14 mouse cellular contexts compared by ENCODE assay signal in genomic region chr3:52390766-52391665, GRCm38 (mm10).
DNase-seq lines count a peak whose midpoint lies in the region; TF ChIP-seq lines count a peak whose summit lies in the region.
"Had no signal": no experiment of that assay in that cellular context is flagged by ENCODE, and none has a peak within 500 bp of the region (broad histone marks: within the 10 kb centered on the region; RNA-seq: fewer than 3 reads in every experiment).

No protein-coding gene starts in this region.

- H3K27ac ChIP-seq in thymus, adult 2 months (ENCODE audit: control insufficient read depth, insufficient read depth, low read length), result no peak overlapping the region
- 0 out of 2 replicates have a peak overlapping the region, but pooled peaks have one; percentile 33 for H3K27ac ChIP-seq in brown adipose tissue, adult 24 weeks (replicated peaks; ENCODE audit: low read depth, low read length)
- H3K27ac ChIP-seq: forebrain, embryonic 15.5 days; heart, adult 2 months; hindbrain, embryonic 14.5 days; left cerebral cortex, adult 2 months; midbrain, embryonic 10.5 days had no signal

- 53% methylated on average over 17 of the region's 17 CpGs for WGBS in thymus, adult 2 months

- no peaks in the 10 kb centered on the region for H3K27me3 ChIP-seq in thymus, adult 2 months (ENCODE audit: control insufficient read depth, insufficient read depth, low read length)
- H3K27me3 ChIP-seq: forebrain, embryonic 15.5 days had no signal

- peak; percentile 30 for DNase-seq in cerebellum, adult 9-11 months
- no peak for DNase-seq in cerebellum, adult 18-20 months
- peak; percentile 51 for DNase-seq in thymus, postnatal 14 days
- DNase-seq in thymus, adult 2 months, result no peak
- no peak for DNase-seq in embryo, embryonic 10.5 days (ENCODE audit: low spot score)
- no peak for DNase-seq in right cerebral cortex, postnatal 10 days (ENCODE audit: low spot score in 2 of 2)
- DNase-seq in layer of hippocampus, postnatal 10 days (ENCODE audit: low spot score in 2 of 2), result no peak
- DNase-seq: heart, adult 2 months; liver, postnatal 0 days had no signal

- no peak for TF ChIP-seq CTCF in thymus, adult 2 months (IDR thresholded peaks at IDR 0.05; ENCODE audit: borderline replicate concordance, control insufficient read depth, extremely low read depth, insufficient read depth, low read length, poor library complexity)

- TF ChIP-seq POLR2A in thymus, adult 2 months (IDR thresholded peaks at IDR 0.05; ENCODE audit: control insufficient read depth, extremely low read depth, insufficient read depth, low read length, poor library complexity), result no peak

- no peak overlapping the region for H3K4me3 ChIP-seq in thymus, adult 2 months (ENCODE audit: control insufficient read depth, insufficient read depth, low read length)
- H3K4me3 ChIP-seq in brown adipose tissue, adult 24 weeks (ENCODE audit: insufficient read depth, low read depth, low read length), result no peak overlapping the region
- H3K4me3 ChIP-seq: forebrain, embryonic 15.5 days; heart, adult 2 months; left cerebral cortex, adult 2 months; midbrain, embryonic 10.5 days had no signal

- H3K4me1 ChIP-seq in thymus, adult 2 months (replicated peaks; ENCODE audit: control insufficient read depth, insufficient read depth, low read length), result peaks cover 21% of the 10 kb centered on the region
- peaks cover 7% of the 10 kb centered on the region; the same call in 1 of the 2 replicates for H3K4me1 ChIP-seq in brown adipose tissue, adult 24 weeks (ENCODE audit: control insufficient read depth, insufficient read depth, insufficient read length, low read length)

- no peaks in the 10 kb centered on the region for H3K36me3 ChIP-seq in thymus, adult 2 months (ENCODE audit: control insufficient read depth, insufficient read depth, low read length)
- H3K36me3 ChIP-seq: forebrain, embryonic 15.5 days; midbrain, embryonic 10.5 days had no signal

Comparison
In these comparisons a context has a peak if more than half of its experiments do, and no peak if none do; other contexts are left out.
1. DNase-seq: peak in cerebellum, adult 9-11 months (single experiment) and thymus, postnatal 14 days (single experiment); none in cerebellum, adult 18-20 months (0 of 2), thymus, adult 2 months (single experiment), embryo, embryonic 10.5 days (single experiment), right cerebral cortex, postnatal 10 days (0 of 2) and layer of hippocampus, postnatal 10 days (0 of 2).